Comparison of ENCODE assay signal across 22 mouse cellular contexts in genomic region chr7:132624161-132624560, GRCm38 (mm10). TPM values are rescaled to one million over a fixed set of nuclear protein-coding genes. Genes with fewer than 3 reads are reported as not detected.
DNase-seq lines count a peak whose midpoint lies in the region; TF ChIP-seq lines count a peak whose summit lies in the region.
"Had no signal": no experiment of that assay in that cellular context is flagged by ENCODE, and none has a peak within 500 bp of the region (broad histone marks: within the 10 kb centered on the region; RNA-seq: fewer than 3 reads in every experiment).

No protein-coding gene starts in this region.

- intact Hi-C loops in gastrocnemius, adult 2 months (cut with DNase I): no loop called here
- intact Hi-C loops in gastrocnemius, postnatal 36 days (cut with DNase I): no loop called here

- TF ChIP-seq POLR2A in kidney, adult 2 months (IDR thresholded peaks at IDR 0.05; ENCODE audit: low read depth, low read length): no peak

- H3K4me1 ChIP-seq in kidney, adult 2 months (ENCODE audit: control insufficient read depth, insufficient read depth, low read length): no peaks in the 10 kb centered on the region
- H3K4me1 ChIP-seq: embryonic facial prominence, embryonic 13.5 days; forebrain, embryonic 12.5 days; hindbrain, embryonic 12.5 days had no signal

- peak overlapping the region; percentile 17; the same call in 1 of the 2 replicates for H3K27ac ChIP-seq in gastrocnemius, adult 2 months
- no peak overlapping the region for H3K27ac ChIP-seq in kidney, adult 2 months (ENCODE audit: insufficient read depth, low read depth, low read length)
- H3K27ac ChIP-seq: embryonic facial prominence, embryonic 13.5 days; forebrain, embryonic 12.5 days; hindbrain, embryonic 12.5 days had no signal

- H3K27me3 ChIP-seq in kidney, adult 2 months (replicated peaks; ENCODE audit: control insufficient read depth, insufficient read depth, low read length): no peaks in the 10 kb centered on the region
- H3K27me3 ChIP-seq: CH12.LX; embryonic facial prominence, embryonic 13.5 days; Patski had no signal

- no peak for TF ChIP-seq CTCF in gastrocnemius, adult 2 months (IDR thresholded peaks at IDR 0.05)
- no peak for TF ChIP-seq CTCF in kidney, adult 2 months (conservative IDR thresholded peaks at IDR 0.05; ENCODE audit: insufficient read depth, insufficient read length, low read depth, low read length)

- H3K36me3 ChIP-seq in kidney, adult 2 months (ENCODE audit: control insufficient read depth, insufficient read depth, low read length): no peaks in the 10 kb centered on the region
- H3K36me3 ChIP-seq: embryonic facial prominence, embryonic 13.5 days; forebrain, embryonic 12.5 days; hindbrain, embryonic 12.5 days had no signal

- no peak for DNase-seq in gastrocnemius, adult 2 months
- DNase-seq in gastrocnemius, postnatal 36 days: no peak
- DNase-seq in kidney, adult 2 months: peak; percentile 48
- DNase-seq in kidney, postnatal 14 days: no peak
- DNase-seq in retina, embryonic 14.5 days (ENCODE audit: low spot score): peak; percentile 16
- DNase-seq in retina, postnatal 1 day: no peak
- no peak for DNase-seq in thymus, postnatal 14 days
- DNase-seq: adrenal gland, adult 8-10 months; cerebellum, adult 11-12 months; cerebellum, adult 9-10 months; cerebellum, postnatal 25 days; gastrocnemius, postnatal 14 days; heart, postnatal 10 days; heart, postnatal 4 days had no signal

- WGBS in kidney, adult 2 months: 39% methylated on average over 10 of the region's 10 CpGs

- H3K4me3 ChIP-seq in gastrocnemius, adult 2 months: no peak overlapping the region
- no peak overlapping the region for H3K4me3 ChIP-seq in kidney, adult 2 months (ENCODE audit: insufficient read depth, low read depth, low read length)
- H3K4me3 ChIP-seq: embryonic facial prominence, embryonic 13.5 days; forebrain, embryonic 12.5 days; hindbrain, embryonic 12.5 days had no signal

RNA-seq across cellular contexts. Expression of gene Lhpp, which starts 13.7 kb away (rescaled TPM):
- 10 to 100 TPM; 10.8 to 11.1 TPM for total RNA-seq in gastrocnemius, adult 2 months (2021)
- 10 to 100 TPM; 12.9 to 13.2 TPM for total RNA-seq in gastrocnemius, postnatal 36 days (2021)
- polyA plus RNA-seq in kidney, adult 2 months (2012; rRNA removed): 9.3 and 10.1 TPM in 2 replicates

RNA-seq across cellular contexts. Expression of gene Nkx1-2, which starts 24.7 kb away (rescaled TPM):
- total RNA-seq in gastrocnemius, adult 2 months (2021): not detected
- total RNA-seq in gastrocnemius, postnatal 36 days (2021): not detected
- polyA plus RNA-seq in kidney, adult 2 months (2012; rRNA removed): not detected in 2 replicates
- total RNA-seq: adrenal gland, adult 8-10 months; gastrocnemius, postnatal 14 days; granulocyte monocyte progenitor cell, adult 5-6 weeks; heart, postnatal 10 days; heart, postnatal 4 days had no signal
- polyA plus RNA-seq: activated CD4-positive, CD25-positive, alpha-beta regulatory T cell, adult 4 months; embryonic facial prominence, embryonic 13.5 days; heart, embryonic 14.5 days had no signal

RNA-seq across cellular contexts. Expression of gene Oat, which starts 48.0 kb away (rescaled TPM):
- total RNA-seq in gastrocnemius, adult 2 months (2021): 100 to 1,000 TPM; 155 to 159 TPM
- total RNA-seq in gastrocnemius, postnatal 36 days (2021): 100 to 1,000 TPM; 129 to 144 TPM
- polyA plus RNA-seq in kidney, adult 2 months (2012; rRNA removed): 399 and 457 TPM in 2 replicates

Comparison
In these comparisons a context has a peak if more than half of its experiments do, and no peak if none do; other contexts are left out.
1. DNase-seq: peak in kidney, adult 2 months (single experiment) and retina, embryonic 14.5 days (single experiment); none in gastrocnemius, adult 2 months (single experiment), gastrocnemius, postnatal 36 days (0 of 2), kidney, postnatal 14 days (single experiment), retina, postnatal 1 day (single experiment) and thymus, postnatal 14 days (single experiment).